Mouse (Mus musculus) testis, adult 2 months (tissue): ENCODE measurements at regions not wholly inside any gene's neighbourhood (a gene's known extent, or its start where the extent isn't known, plus 50 kb on each side); places are given as distances from the start of the nearest gene placed in this dataset.

Experiments used
- H3K27ac ChIP-seq: fragments of 200-500 bp; 2 replicates; pipeline ENCODE4 v1.5.1; 2012; ENCODE audit warnings: low read depth, low read length; ENCODE audit not compliant: control insufficient read depth, insufficient read depth
- H3K27me3 ChIP-seq: fragments of 200-500 bp; 2 replicates; pipeline ENCODE4 v1.6.1; 2012; ENCODE audit warnings: mild to moderate bottlenecking, low read length, moderate library complexity; ENCODE audit not compliant: control insufficient read depth, insufficient read depth
- H3K36me3 ChIP-seq: fragments of 200-500 bp; 2 replicates; pipeline ENCODE4 v1.6.1; 2012; ENCODE audit warnings: mild to moderate bottlenecking, low read length; ENCODE audit not compliant: control insufficient read depth, insufficient read depth
- H3K4me1 ChIP-seq: fragments of 200-500 bp; 2 replicates; pipeline ENCODE4 v1.6.1; 2012; ENCODE audit warnings: low read length; ENCODE audit not compliant: control insufficient read depth, insufficient read depth
- H3K4me3 ChIP-seq: fragments of 200-500 bp; 2 replicates; pipeline ENCODE4 v1.5.1; 2012; ENCODE audit warnings: low read depth, mild to moderate bottlenecking, low read length, moderate library complexity, mixed read lengths; ENCODE audit not compliant: control insufficient read depth
- CTCF ChIP-seq: fragments of 200-500 bp; IDR thresholded peaks from 2 replicates; pipeline ENCODE4 v1.5.1; 2012; ENCODE audit warnings: low read depth, mild to moderate bottlenecking, inconsistent platforms, low read length, moderate library complexity; ENCODE audit not compliant: control insufficient read depth, insufficient read depth, insufficient replicate concordance
- POLR2A ChIP-seq: fragments of 200-500 bp; IDR thresholded peaks from 2 replicates; pipeline ENCODE4 v1.6.1; 2012; ENCODE audit warnings: low read depth, mild to moderate bottlenecking, inconsistent platforms, low read length, moderate library complexity; ENCODE audit not compliant: control insufficient read depth

GRCm38 (mm10) chr13:28823985-28824384 is 129.5 kb downstream of the Sox4 start:
- Histone ChIP-seq H3K27me3 (no peaks in the 10 kb centered on the region), H3K36me3 (no peaks in the 10 kb centered on the region), H3K4me1 (no peaks in the 10 kb centered on the region), H3K27ac (no peak overlapping the region), H3K4me3 (no peak overlapping the region)
- TF ChIP-seq CTCF (no peak), POLR2A (no peak)

- H3K27ac ChIP-seq = no peak overlapping the region
- no peak for TF ChIP-seq POLR2A
- TF ChIP-seq CTCF = no peak
- H3K4me3 ChIP-seq = no peak overlapping the region
- no peaks in the 10 kb centered on the region for H3K4me1 ChIP-seq
- H3K27me3 ChIP-seq = no peaks in the 10 kb centered on the region
- no peaks in the 10 kb centered on the region for H3K36me3 ChIP-seq
These were observed 130.1 kb downstream of the Sox4 start for GRCm38 (mm10) chr13:28823311-28823880.

- Histone ChIP-seq H3K36me3 (no peaks in the 10 kb centered on the region), H3K27me3 (no peaks in the 10 kb centered on the region), H3K27ac (no peak overlapping the region), H3K4me3 (no peak overlapping the region), H3K4me1 (no peaks in the 10 kb centered on the region)
- TF ChIP-seq POLR2A = no peak
- TF ChIP-seq CTCF = no peak
These were observed 132.5 kb downstream of the Sox4 start for GRCm38 (mm10) chr13:28820868-28821533.

GRCm38 (mm10) chr13:28814127-28814526 is 139.4 kb downstream of the Sox4 start:
- no peak overlapping the region for H3K4me3 ChIP-seq
- no peak overlapping the region for H3K27ac ChIP-seq
- H3K4me1 ChIP-seq = no peaks in the 10 kb centered on the region

GRCm38 (mm10) chr13:28811667-28812575 is 141.6 kb downstream of the Sox4 start:
- TF ChIP-seq CTCF (no peak), POLR2A (no peak)
- Histone ChIP-seq H3K4me1 (no peaks in the 10 kb centered on the region), H3K27ac (no peak overlapping the region), H3K36me3 (no peaks in the 10 kb centered on the region), H3K4me3 (no peak overlapping the region), H3K27me3 (no peaks in the 10 kb centered on the region)

More at GRCm38 (mm10) chr13:28814127-28814526, 139.4 kb downstream of the Sox4 start:
- Histone ChIP-seq H3K36me3 (no peaks in the 10 kb centered on the region), H3K27me3 (no peaks in the 10 kb centered on the region)
- TF ChIP-seq CTCF (no peak), POLR2A (no peak)

- no peaks in the 10 kb centered on the region for H3K36me3 ChIP-seq
- TF ChIP-seq CTCF = no peak
- no peak for TF ChIP-seq POLR2A
- no peaks in the 10 kb centered on the region for H3K27me3 ChIP-seq
- H3K4me1 ChIP-seq = no peaks in the 10 kb centered on the region
- H3K4me3 ChIP-seq = no peak overlapping the region
- H3K27ac ChIP-seq = no peak overlapping the region
These were observed 142.5 kb downstream of the Sox4 start for GRCm38 (mm10) chr13:28811081-28811439.

- TF ChIP-seq POLR2A (no peak), CTCF (no peak)
- no peaks in the 10 kb centered on the region for H3K27me3 ChIP-seq
- H3K4me1 ChIP-seq = no peaks in the 10 kb centered on the region
- no peak overlapping the region for H3K27ac ChIP-seq
- H3K36me3 ChIP-seq = no peaks in the 10 kb centered on the region
- no peak overlapping the region for H3K4me3 ChIP-seq
These were observed 143.0 kb downstream of the Sox4 start for GRCm38 (mm10) chr13:28810326-28811080.
